Mouse (Mus musculus) heart, embryonic 11.5 days (tissue): ENCODE measurements at regions not wholly inside any gene's neighbourhood (a gene's known extent, or its start where the extent isn't known, plus 50 kb on each side); places are given as distances from the start of the nearest gene placed in this dataset.

Experiments
- ATAC-seq: fragments of 200-750 bp; cut with Nextera tagmentation; replicated peaks from 2 replicates; pipeline ENCODE4 v1.8.0; 2017; ENCODE audit warnings: moderate library complexity; ENCODE audit not compliant: insufficient number of reproducible peaks, low FRiP score, low TSS enrichment
- H3K27ac ChIP-seq: fragments of 300-500 bp; sonication (generic); 2 replicates; pipeline ENCODE4 v1.5.1; 2014; ENCODE audit warnings: mild to moderate bottlenecking, low read depth, low read length
- H3K27me3 ChIP-seq: fragments of 300-500 bp; sonication (generic); 2 replicates; pipeline ENCODE4 v1.6.1; 2014; ENCODE audit warnings: mild to moderate bottlenecking, low read length, mixed read lengths; ENCODE audit not compliant: control insufficient read depth, insufficient read depth
- H3K36me3 ChIP-seq: fragments of 300-500 bp; sonication (generic); 2 replicates; pipeline ENCODE4 v1.6.1; 2014; ENCODE audit warnings: mild to moderate bottlenecking, low read length, moderate library complexity, mixed read lengths; ENCODE audit not compliant: control insufficient read depth, insufficient read depth
- H3K4me1 ChIP-seq: fragments of 300-500 bp; sonication (generic); 2 replicates; pipeline ENCODE4 v1.6.1; 2014; ENCODE audit warnings: low read length; ENCODE audit not compliant: control insufficient read depth, insufficient read depth
- H3K4me2 ChIP-seq: fragments of 300-500 bp; sonication (generic); 2 replicates; pipeline ENCODE4 v1.6.1; 2014; ENCODE audit warnings: mild to moderate bottlenecking, moderate library complexity
- H3K4me3 ChIP-seq: fragments of 300-500 bp; sonication (generic); 2 replicates; pipeline ENCODE4 v1.5.1; 2014; ENCODE audit warnings: low read depth, low read length
- H3K9ac ChIP-seq: fragments of 300-500 bp; sonication (generic); 2 replicates; pipeline ENCODE4 v1.6.1; 2014; ENCODE audit warnings: mild to moderate bottlenecking, low read depth, low read length, moderate library complexity
- H3K9me3 ChIP-seq: fragments of 300-500 bp; sonication (generic); replicated peaks from 2 replicates; pipeline ENCODE4 v1.6.1; 2016; ENCODE audit warnings: low read length; ENCODE audit not compliant: control insufficient read depth
- WGBS: fragments of 180-500 bp; shearing (Covaris S2); extraction: QIAGEN DNeasy Blood & Tissue Kit; methylation state at CpG from one replicate; pipeline ENCODE4 v1.1.7; 2014; ENCODE audit not compliant: insufficient replicate concordance; 5-methylcytosine and 5-hydroxymethylcytosine counted together

GRCm38 (mm10) chr14:15698001-15698400 is 259.2 kb upstream of the Lrrc3b start:
- Histone ChIP-seq H3K9ac (no peak overlapping the region), H3K4me2 (no peak overlapping the region), H3K27ac (no peak overlapping the region), H3K36me3 (no peaks in the 10 kb centered on the region), H3K27me3 (no peaks in the 10 kb centered on the region), H3K9me3 (no peaks in the 10 kb centered on the region), H3K4me3 (no peak overlapping the region), H3K4me1 (no peaks in the 10 kb centered on the region; the same call in 1 of the 2 replicates)
- WGBS, result 55% methylated on average over 2 of the region's 2 CpGs
- no peak for ATAC-seq

- Histone ChIP-seq H3K36me3 (no peaks in the 10 kb centered on the region), H3K4me2 (no peak overlapping the region), H3K9me3 (no peaks in the 10 kb centered on the region), H3K4me3 (no peak overlapping the region), H3K27ac (no peak overlapping the region), H3K9ac (no peak overlapping the region), H3K27me3 (no peaks in the 10 kb centered on the region), H3K4me1 (no peaks in the 10 kb centered on the region; the same call in 1 of the 2 replicates)
- 79% methylated on average over 2 of the region's 2 CpGs for WGBS
- ATAC-seq, result no peak
These were observed 259.8 kb upstream of the Lrrc3b start for GRCm38 (mm10) chr14:15698607-15699006.

GRCm38 (mm10) chr14:15722135-15722534 is 283.3 kb upstream of the Lrrc3b start:
- H3K4me1 ChIP-seq, result no peaks in the 10 kb centered on the region
- WGBS, result 80% methylated on average over 1 of the region's 1 CpGs
- H3K36me3 ChIP-seq, result no peaks in the 10 kb centered on the region
- no peak overlapping the region for H3K27ac ChIP-seq
- no peak overlapping the region for H3K4me2 ChIP-seq
- no peak for ATAC-seq
- H3K9ac ChIP-seq, result no peak overlapping the region
- H3K27me3 ChIP-seq, result no peaks in the 10 kb centered on the region
- no peak overlapping the region for H3K4me3 ChIP-seq
- H3K9me3 ChIP-seq, result no peaks in the 10 kb centered on the region

GRCm38 (mm10) chr14:15746629-15747238 is 307.9 kb upstream of the Lrrc3b start:
- Histone ChIP-seq H3K27me3 (no peaks in the 10 kb centered on the region), H3K4me1 (no peaks in the 10 kb centered on the region), H3K9ac (no peak overlapping the region), H3K36me3 (no peaks in the 10 kb centered on the region), H3K27ac (no peak overlapping the region), H3K4me2 (no peak overlapping the region), H3K4me3 (no peak overlapping the region), H3K9me3 (no peaks in the 10 kb centered on the region)
- 71% methylated on average over 5 of the region's 5 CpGs for WGBS
- no peak for ATAC-seq

GRCm38 (mm10) chr14:15769846-15770448 is 331.2 kb upstream of the Lrrc3b start:
- ATAC-seq, result no peak

GRCm38 (mm10) chr14:15784727-15785126 is 345.9 kb upstream of the Lrrc3b start:
- Histone ChIP-seq H3K36me3 (no peaks in the 10 kb centered on the region), H3K27me3 (no peaks in the 10 kb centered on the region), H3K9ac (no peak overlapping the region), H3K4me1 (no peaks in the 10 kb centered on the region), H3K9me3 (no peaks in the 10 kb centered on the region), H3K4me3 (no peak overlapping the region), H3K4me2 (no peak overlapping the region), H3K27ac (no peak overlapping the region)
- no peak for ATAC-seq
- WGBS, result 79% methylated on average over 3 of the region's 3 CpGs

More at GRCm38 (mm10) chr14:15769846-15770448, 331.2 kb upstream of the Lrrc3b start:
- no peak overlapping the region for H3K9ac ChIP-seq
- no peaks in the 10 kb centered on the region for H3K27me3 ChIP-seq
- no peaks in the 10 kb centered on the region for H3K4me1 ChIP-seq
- no peaks in the 10 kb centered on the region for H3K36me3 ChIP-seq
- H3K27ac ChIP-seq, result no peak overlapping the region
- H3K4me3 ChIP-seq, result no peak overlapping the region
- no peak overlapping the region for H3K4me2 ChIP-seq
- no peaks in the 10 kb centered on the region for H3K9me3 ChIP-seq
- WGBS, result 66% methylated on average over 6 of the region's 6 CpGs

GRCm38 (mm10) chr14:15785230-15785629 is 346.4 kb upstream of the Lrrc3b start:
- no peaks in the 10 kb centered on the region for H3K27me3 ChIP-seq
- no peaks in the 10 kb centered on the region for H3K9me3 ChIP-seq
- H3K9ac ChIP-seq, result no peak overlapping the region
- no peaks in the 10 kb centered on the region for H3K36me3 ChIP-seq
- WGBS, result 68% methylated on average over 1 of the region's 1 CpGs
- no peak for ATAC-seq
- H3K4me1 ChIP-seq, result no peaks in the 10 kb centered on the region
- no peak overlapping the region for H3K27ac ChIP-seq
- no peak overlapping the region for H3K4me3 ChIP-seq
- no peak overlapping the region for H3K4me2 ChIP-seq

GRCm38 (mm10) chr14:15795698-15796097 is 356.9 kb upstream of the Lrrc3b start:
- Histone ChIP-seq H3K4me2 (no peak overlapping the region), H3K36me3 (no peaks in the 10 kb centered on the region), H3K9me3 (no peaks in the 10 kb centered on the region), H3K9ac (no peak overlapping the region), H3K4me3 (no peak overlapping the region), H3K27me3 (no peaks in the 10 kb centered on the region), H3K27ac (no peak overlapping the region), H3K4me1 (no peaks in the 10 kb centered on the region)
- 56% methylated on average over 3 of the region's 3 CpGs for WGBS
- ATAC-seq, result no peak

- Histone ChIP-seq H3K36me3 (no peaks in the 10 kb centered on the region), H3K4me1 (no peaks in the 10 kb centered on the region), H3K4me2 (no peak overlapping the region), H3K9me3 (no peaks in the 10 kb centered on the region), H3K9ac (no peak overlapping the region), H3K27ac (no peak overlapping the region), H3K27me3 (no peaks in the 10 kb centered on the region), H3K4me3 (no peak overlapping the region)
- ATAC-seq, result no peak
- whole genome bisulfite sequencing, result 50% methylated on average over 2 of the region's 2 CpGs
These were observed 358.2 kb upstream of the Lrrc3b start for GRCm38 (mm10) chr14:15797019-15797418.
